ENCODE assay signal across 8 mouse cellular contexts in genomic region chr10:75059396-75059795, GRCm38 (mm10). TPM values are rescaled to one million over a fixed set of nuclear protein-coding genes. Genes with fewer than 3 reads are reported as not detected.
DNase-seq lines count a peak whose midpoint lies in the region; ATAC-seq lines count a peak whose summit lies in the region.

No protein-coding gene starts in this region.

- H3K4me2 ChIP-seq in embryonic facial prominence, embryonic 11.5 days (ENCODE audit: low read depth, low read length) = peak overlapping the region; percentile 97; the same call in 1 of the 2 replicates
- peak overlapping the region; percentile 87 for H3K4me2 ChIP-seq in limb, embryonic 15.5 days
- H3K4me2 ChIP-seq in midbrain, embryonic 16.5 days (ENCODE audit: low read length) = peak overlapping the region; percentile 94

- H3K27me3 ChIP-seq in embryonic facial prominence, embryonic 11.5 days (ENCODE audit: control insufficient read depth, insufficient read depth, low read length) = no peaks in the 10 kb centered on the region
- peaks cover 45% of the 10 kb centered on the region for H3K27me3 ChIP-seq in heart, embryonic 10.5 days (ENCODE audit: insufficient read depth, poor library complexity, severe bottlenecking)
- no peaks in the 10 kb centered on the region for H3K27me3 ChIP-seq in limb, embryonic 15.5 days
- H3K27me3 ChIP-seq in midbrain, embryonic 16.5 days (ENCODE audit: control insufficient read depth, insufficient read depth, low read depth, low read length) = no peaks in the 10 kb centered on the region
- H3K27me3 ChIP-seq in splenic B cell, adult 2 months (ENCODE audit: control insufficient read depth, insufficient read depth, low read length, poor library complexity, severe bottlenecking) = no peaks in the 10 kb centered on the region

- no peaks in the 10 kb centered on the region for H3K9me3 ChIP-seq in embryonic facial prominence, embryonic 11.5 days (replicated peaks; ENCODE audit: control insufficient read depth, low read length)
- H3K9me3 ChIP-seq in heart, embryonic 10.5 days = no peaks in the 10 kb centered on the region
- no peaks in the 10 kb centered on the region for H3K9me3 ChIP-seq in limb, embryonic 15.5 days
- no peaks in the 10 kb centered on the region for H3K9me3 ChIP-seq in midbrain, embryonic 16.5 days (replicated peaks; ENCODE audit: control insufficient read depth, low read length, poor library complexity, severe bottlenecking)

- no peaks in the 10 kb centered on the region for H3K36me3 ChIP-seq in embryonic facial prominence, embryonic 11.5 days (replicated peaks; ENCODE audit: control insufficient read depth, insufficient read depth, low read depth, low read length)
- peaks cover 1% of the 10 kb centered on the region; the same call in 1 of the 2 replicates for H3K36me3 ChIP-seq in heart, embryonic 10.5 days
- no peaks in the 10 kb centered on the region for H3K36me3 ChIP-seq in limb, embryonic 15.5 days
- H3K36me3 ChIP-seq in midbrain, embryonic 16.5 days (ENCODE audit: control insufficient read depth, insufficient read depth, low read length) = no peaks in the 10 kb centered on the region
- H3K36me3 ChIP-seq in splenic B cell, adult 2 months (ENCODE audit: control insufficient read depth, insufficient read depth, low read length, poor library complexity, severe bottlenecking) = no peaks in the 10 kb centered on the region

- H3K27ac ChIP-seq in embryonic facial prominence, embryonic 11.5 days (replicated peaks; ENCODE audit: low read depth, low read length) = no peak overlapping the region
- 0 out of 2 replicates have a peak overlapping the region, but pooled peaks have one; percentile 91 for H3K27ac ChIP-seq in heart, embryonic 10.5 days
- H3K27ac ChIP-seq in limb, embryonic 15.5 days = no peak overlapping the region
- peak overlapping the region; percentile 18; the same call in 1 of the 2 replicates for H3K27ac ChIP-seq in midbrain, embryonic 16.5 days (ENCODE audit: low read length)

- DNase-seq in 3134 (ENCODE audit: extremely low read depth, insufficient read length, low spot score) = peak; percentile 68
- DNase-seq in adrenal gland, postnatal 10 days = peak; percentile 81
- DNase-seq in embryonic facial prominence, embryonic 11.5 days (ENCODE audit: low spot score) = peak; percentile 81
- no peak for DNase-seq in heart, embryonic 10.5 days (ENCODE audit: low spot score)
- DNase-seq in kidney, adult 9 months = peak; percentile 86
- peak; percentile 87 for DNase-seq in splenic B cell, adult 2 months (ENCODE audit: low read depth, low spot score)

- peak overlapping the region; percentile 93; the same call in 1 of the 2 replicates for H3K4me3 ChIP-seq in embryonic facial prominence, embryonic 11.5 days (ENCODE audit: low read depth, low read length)
- peak overlapping the region; percentile 91; the same call in 1 of the 2 replicates for H3K4me3 ChIP-seq in heart, embryonic 10.5 days
- no peak overlapping the region for H3K4me3 ChIP-seq in limb, embryonic 15.5 days
- H3K4me3 ChIP-seq in midbrain, embryonic 16.5 days (ENCODE audit: low read depth, low read length) = peak overlapping the region; percentile 85

- ATAC-seq in embryonic facial prominence, embryonic 11.5 days (replicated peaks; ENCODE audit: insufficient number of reproducible peaks, low FRiP score, low TSS enrichment, low read depth) = no peak
- no peak for ATAC-seq in limb, embryonic 15.5 days (ENCODE audit: insufficient number of reproducible peaks, low FRiP score, low TSS enrichment, low read depth)
- no peak for ATAC-seq in midbrain, embryonic 16.5 days

- 1% methylated on average over 11 of the region's 11 CpGs for WGBS in embryonic facial prominence, embryonic 11.5 days
- WGBS in heart, embryonic 10.5 days = under 1% methylated on average over 11 of the region's 11 CpGs
- WGBS in limb, embryonic 15.5 days = 2% methylated on average over 11 of the region's 11 CpGs
- WGBS in midbrain, embryonic 16.5 days = 3% methylated on average over 11 of the region's 11 CpGs

- H3K9ac ChIP-seq in embryonic facial prominence, embryonic 11.5 days (replicated peaks; ENCODE audit: low read length) = no peak overlapping the region
- H3K9ac ChIP-seq in limb, embryonic 15.5 days = no peak overlapping the region
- no peak overlapping the region for H3K9ac ChIP-seq in midbrain, embryonic 16.5 days (ENCODE audit: low read depth, low read length)

- H3K4me1 ChIP-seq in embryonic facial prominence, embryonic 11.5 days (ENCODE audit: control insufficient read depth, insufficient read depth, low read length) = peaks cover 6% of the 10 kb centered on the region
- peaks cover 58% of the 10 kb centered on the region for H3K4me1 ChIP-seq in heart, embryonic 10.5 days
- peaks cover 42% of the 10 kb centered on the region for H3K4me1 ChIP-seq in limb, embryonic 15.5 days
- H3K4me1 ChIP-seq in midbrain, embryonic 16.5 days (ENCODE audit: control insufficient read depth, insufficient read depth, low read length) = peaks cover 46% of the 10 kb centered on the region

RNA-seq across cellular contexts. Expression of gene Bcr, which starts 1.0 kb away (rescaled TPM):
- 10 to 100 TPM; 21.6 to 24.0 TPM for total RNA-seq in adrenal gland, postnatal 10 days (2021)
- polyA plus RNA-seq in embryonic facial prominence, embryonic 11.5 days (2014; fragmentation: Nextera tagmentation; extraction: Ambion mirVana) = 10.3 and 11.2 TPM in 2 replicates
- 26.6 and 41.3 TPM in 2 replicates for polyA plus RNA-seq in heart, embryonic 10.5 days (2016; fragmentation: Nextera tagmentation; extraction: Ambion mirVana)
- polyA plus RNA-seq in limb, embryonic 15.5 days (2015; fragmentation: Nextera tagmentation; extraction: Ambion mirVana) = 7.5 and 7.6 TPM in 2 replicates
- 12.4 and 13.8 TPM in 2 replicates for polyA plus RNA-seq in midbrain, embryonic 16.5 days (2015; fragmentation: Nextera tagmentation; extraction: Ambion mirVana)

RNA-seq across cellular contexts. Expression of gene Rab36, which starts 22.5 kb away (rescaled TPM):
- 10 to 100 TPM in 1 of 2 experiments, 1 to 10 TPM in 1; 7.1 to 12.5 TPM for total RNA-seq in adrenal gland, postnatal 10 days (2021)
- polyA plus RNA-seq in embryonic facial prominence, embryonic 11.5 days (2014; fragmentation: Nextera tagmentation; extraction: Ambion mirVana) = 7.6 and 8.5 TPM in 2 replicates
- 5.8 and 8.6 TPM in 2 replicates for polyA plus RNA-seq in heart, embryonic 10.5 days (2016; fragmentation: Nextera tagmentation; extraction: Ambion mirVana)
- polyA plus RNA-seq in limb, embryonic 15.5 days (2015; fragmentation: Nextera tagmentation; extraction: Ambion mirVana) = 6.3 and 6.7 TPM in 2 replicates
- 22.7 and 23.9 TPM in 2 replicates for polyA plus RNA-seq in midbrain, embryonic 16.5 days (2015; fragmentation: Nextera tagmentation; extraction: Ambion mirVana)

RNA-seq across cellular contexts. Expression of gene Rsph14, which starts 27.0 kb away (rescaled TPM):
- under 1 TPM in 1 of 2 experiments, not detected in 1; 0.39 TPM for total RNA-seq in adrenal gland, postnatal 10 days (2021)
- polyA plus RNA-seq in embryonic facial prominence, embryonic 11.5 days (2014; fragmentation: Nextera tagmentation; extraction: Ambion mirVana) = not detected in 2 replicates
- polyA plus RNA-seq in heart, embryonic 10.5 days (2016; fragmentation: Nextera tagmentation; extraction: Ambion mirVana) = not detected in 2 replicates
- not detected in 2 replicates for polyA plus RNA-seq in limb, embryonic 15.5 days (2015; fragmentation: Nextera tagmentation; extraction: Ambion mirVana)
- polyA plus RNA-seq in midbrain, embryonic 16.5 days (2015; fragmentation: Nextera tagmentation; extraction: Ambion mirVana) = 0.55 and 0.62 TPM in 2 replicates

Comparison
In these comparisons a context has a peak if more than half of its experiments do, and no peak if none do; other contexts are left out.
1. H3K27ac ChIP-seq: peak in heart, embryonic 10.5 days (single experiment) and midbrain, embryonic 16.5 days (single experiment); none in embryonic facial prominence, embryonic 11.5 days (single experiment) and limb, embryonic 15.5 days (single experiment).
2. Peak in every context shown above with its lines, with median percentiles within 50 percentile points of each other: H3K4me2 ChIP-seq.